8 mouse cellular contexts compared by ENCODE assay signal in the genomic region with DNA sequence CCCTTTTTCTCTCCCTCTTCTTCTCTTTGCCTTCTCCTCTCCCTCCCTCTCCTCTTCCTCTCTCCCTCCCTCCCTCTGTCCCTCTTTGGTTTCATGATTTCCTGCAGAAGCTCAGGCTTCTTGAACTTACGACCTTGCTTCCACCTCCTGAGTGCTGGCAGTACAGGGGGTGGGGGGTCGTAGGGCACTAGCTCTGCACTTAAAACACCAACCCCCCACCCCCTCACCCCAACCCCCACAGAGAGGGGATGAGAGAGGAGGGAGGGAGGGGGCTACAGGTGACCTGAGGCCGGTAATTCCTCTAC. TPM values are rescaled to one million over a fixed set of nuclear protein-coding genes. Genes with fewer than 3 reads are reported as not detected.
A peak's percentile ranks its signal among the peaks of the same experiment; 100 is the strongest.
DNase-seq lines count a peak whose midpoint lies in the region; ATAC-seq lines count a peak whose summit lies in the region.

No protein-coding gene starts in this region.

- peaks cover 14% of the 10 kb centered on the region for H3K4me1 ChIP-seq in kidney, embryonic 16.5 days (ENCODE audit: insufficient read depth, low read length)
- peaks cover 3% of the 10 kb centered on the region for H3K4me1 ChIP-seq in brown adipose tissue, adult 24 weeks (ENCODE audit: control insufficient read depth, insufficient read depth, insufficient read length, low read length)
- no peaks in the 10 kb centered on the region for H3K4me1 ChIP-seq in neural tube, embryonic 11.5 days (ENCODE audit: control insufficient read depth, insufficient read depth, low read length)

- H3K27ac ChIP-seq in kidney, embryonic 16.5 days (ENCODE audit: low read length), result peak overlapping the region; percentile 89
- peak overlapping the region; percentile 96 for H3K27ac ChIP-seq in brown adipose tissue, adult 24 weeks (replicated peaks; ENCODE audit: low read depth, low read length)
- no peak overlapping the region for H3K27ac ChIP-seq in neural tube, embryonic 11.5 days (ENCODE audit: low read depth, low read length)

- peak overlapping the region; percentile 92 for H3K4me2 ChIP-seq in kidney, embryonic 16.5 days (replicated peaks; ENCODE audit: low read depth, low read length)
- peak overlapping the region; percentile 82 for H3K4me2 ChIP-seq in neural tube, embryonic 11.5 days (ENCODE audit: low read depth)

- H3K9ac ChIP-seq in kidney, embryonic 16.5 days (replicated peaks; ENCODE audit: low read length), result peak overlapping the region; percentile 90
- peak overlapping the region; percentile 73 for H3K9ac ChIP-seq in neural tube, embryonic 11.5 days (ENCODE audit: low read length)

- H3K4me3 ChIP-seq in kidney, embryonic 16.5 days (ENCODE audit: low read length), result peak overlapping the region; percentile 77
- H3K4me3 ChIP-seq in brown adipose tissue, adult 24 weeks (ENCODE audit: insufficient read depth, low read depth, low read length), result peak overlapping the region; percentile 95
- peak overlapping the region; percentile 50 for H3K4me3 ChIP-seq in neural tube, embryonic 11.5 days (ENCODE audit: low read depth, low read length)

- no peak for DNase-seq in kidney, postnatal 36 days
- peak; percentile 50 for DNase-seq in induced T-regulatory cell, adult 2 months (ENCODE audit: low read depth)
- DNase-seq in neural tube, embryonic 11.5 days (ENCODE audit: low spot score), result no peak
- DNase-seq in left cerebral cortex, adult 18-20 months (ENCODE audit: low spot score in 2 of 2), result no peak
- no peak for DNase-seq in right cerebral cortex, adult 2 months (ENCODE audit: low spot score in 2 of 2)
- no peak for DNase-seq in right cerebral cortex, postnatal 14 days

- H3K27me3 ChIP-seq in kidney, embryonic 16.5 days (ENCODE audit: insufficient read depth, low read length), result no peaks in the 10 kb centered on the region
- H3K27me3 ChIP-seq in neural tube, embryonic 11.5 days (ENCODE audit: control insufficient read depth, insufficient read depth, low read length), result no peaks in the 10 kb centered on the region

- H3K9me3 ChIP-seq in kidney, embryonic 16.5 days (ENCODE audit: low read length), result no peaks in the 10 kb centered on the region
- no peaks in the 10 kb centered on the region for H3K9me3 ChIP-seq in neural tube, embryonic 11.5 days (ENCODE audit: control insufficient read depth, low read length)

- peak; percentile 47 for ATAC-seq in kidney, embryonic 16.5 days (ENCODE audit: low FRiP score, low TSS enrichment)
- ATAC-seq in neural tube, embryonic 11.5 days (ENCODE audit: insufficient read depth, low FRiP score, low TSS enrichment), result no peak

- WGBS in kidney, embryonic 16.5 days, result 0% methylated on average over 3 of the region's 3 CpGs
- 3% methylated on average over 3 of the region's 3 CpGs for WGBS in neural tube, embryonic 11.5 days

- peaks cover 8% of the 10 kb centered on the region for H3K36me3 ChIP-seq in kidney, embryonic 16.5 days (ENCODE audit: insufficient read depth, low read length)
- H3K36me3 ChIP-seq in neural tube, embryonic 11.5 days (ENCODE audit: control insufficient read depth, insufficient read depth, low read length), result no peaks in the 10 kb centered on the region

RNA-seq across cellular contexts. Expression of gene Casp8, which starts 0.8 kb away (rescaled TPM):
- 42.1 and 44.1 TPM in 2 replicates for polyA plus RNA-seq in kidney, embryonic 16.5 days (2015; fragmentation: Nextera tagmentation; extraction: Ambion mirVana)
- 9.9 and 15.4 TPM in 2 replicates for polyA plus RNA-seq in brown adipose tissue, adult 24 weeks (2012; ENCODE audit: insufficient read depth, insufficient read length, missing spikeins)
- polyA plus RNA-seq in neural tube, embryonic 11.5 days (2014; fragmentation: Nextera tagmentation; extraction: Ambion mirVana), result 13.1 and 15.9 TPM in 2 replicates
- 1 to 10 TPM; 2.5 TPM for total RNA-seq in left cerebral cortex, adult 18-20 months (2021)
